Mouse (Mus musculus): ENCODE data around the gene Lrrc4.

The Lrrc4 gene

GRCm38 (mm10) chr6:28826689-28827389, 4.7 kb downstream of the Lrrc4 start:
- DNase-seq (ENCODE audit: extremely low spot score, low read depth, low spot score) = no peak

GRCm38 (mm10) chr6:28825894-28826293, 5.7 kb downstream of the Lrrc4 start:
- no peak for DNase-seq (ENCODE audit: extremely low spot score, low read depth, low spot score)

- no peak for DNase-seq (ENCODE audit: extremely low spot score, low read depth, low spot score)
These were observed 7.7 kb downstream of the Lrrc4 start for GRCm38 (mm10) chr6:28823802-28824201.

GRCm38 (mm10) chr6:28823375-28823774, 8.2 kb downstream of the Lrrc4 start:
- DNase-seq (ENCODE audit: extremely low spot score, low read depth, low spot score) = no peak

- DNase-seq (ENCODE audit: extremely low spot score, low read depth, low spot score) = no peak
These were observed 9.3 kb downstream of the Lrrc4 start for GRCm38 (mm10) chr6:28822296-28822695.

GRCm38 (mm10) chr6:28819509-28820358, 11.8 kb downstream of the Lrrc4 start:
- no peak for DNase-seq (ENCODE audit: extremely low spot score, low read depth, low spot score)

- DNase-seq (ENCODE audit: extremely low spot score, low read depth, low spot score) = no peak
These were observed 14.5 kb downstream of the Lrrc4 start for GRCm38 (mm10) chr6:28817039-28817438.

GRCm38 (mm10) chr6:28814895-28815294, 16.7 kb downstream of the Lrrc4 start:
- DNase-seq (ENCODE audit: extremely low spot score, low read depth, low spot score) = no peak

- no peak for DNase-seq (ENCODE audit: extremely low spot score, low read depth, low spot score)
These were observed 18.5 kb downstream of the Lrrc4 start for GRCm38 (mm10) chr6:28813057-28813456.

- no peak for DNase-seq (ENCODE audit: extremely low spot score, low read depth, low spot score)
These were observed 26.8 kb downstream of the Lrrc4 start for GRCm38 (mm10) chr6:28804751-28805150.

- DNase-seq (ENCODE audit: extremely low spot score, low read depth, low spot score) = no peak
These were observed 27.8 kb downstream of the Lrrc4 start for GRCm38 (mm10) chr6:28803678-28804279.

- DNase-seq (ENCODE audit: extremely low spot score, low read depth, low spot score) = no peak
These were observed 30.6 kb downstream of the Lrrc4 start for GRCm38 (mm10) chr6:28800976-28801375.

- no peak for DNase-seq (ENCODE audit: extremely low spot score, low read depth, low spot score)
These were observed 31.7 kb downstream of the Lrrc4 start for GRCm38 (mm10) chr6:28799818-28800217.

- no peak for DNase-seq (ENCODE audit: extremely low spot score, low read depth, low spot score)
These were observed 35.6 kb downstream of the Lrrc4 start for GRCm38 (mm10) chr6:28795792-28796515.

- no peak for DNase-seq (ENCODE audit: extremely low spot score, low read depth, low spot score)
These were observed 36.2 kb downstream of the Lrrc4 start for GRCm38 (mm10) chr6:28795380-28795779.

GRCm38 (mm10) chr6:28791809-28792208, 39.7 kb downstream of the Lrrc4 start:
- DNase-seq (ENCODE audit: extremely low spot score, low read depth, low spot score) = no peak

- no peak for DNase-seq (ENCODE audit: extremely low spot score, low read depth, low spot score)
These were observed 40.4 kb downstream of the Lrrc4 start for GRCm38 (mm10) chr6:28791183-28791582.

- DNase-seq (ENCODE audit: extremely low spot score, low read depth, low spot score) = no peak
These were observed 41.9 kb downstream of the Lrrc4 start for GRCm38 (mm10) chr6:28789685-28790084.

GRCm38 (mm10) chr6:28787133-28787532, 44.4 kb downstream of the Lrrc4 start:
- DNase-seq (ENCODE audit: extremely low spot score, low read depth, low spot score) = no peak

- DNase-seq (ENCODE audit: extremely low spot score, low read depth, low spot score) = no peak
These were observed 45.8 kb downstream of the Lrrc4 start for GRCm38 (mm10) chr6:28785770-28786169.

- no peak for DNase-seq (ENCODE audit: extremely low spot score, low read depth, low spot score)
These were observed 47.6 kb downstream of the Lrrc4 start for GRCm38 (mm10) chr6:28783953-28784352.

All from hindlimb bud, embryonic 11.5 days (tissue).